Mouse (Mus musculus) bone marrow, adult 2 months (tissue): ENCODE measurements around the gene Meis2. TPM values are rescaled to one million over a fixed set of nuclear protein-coding genes. Genes with fewer than 3 reads are reported as not detected.

ENCODE experiments used
- H3K27ac ChIP-seq: fragments of 200-500 bp; 2 replicates; pipeline ENCODE4 v1.5.1; 2012; ENCODE audit warnings: low read depth, mild to moderate bottlenecking, control low read depth, inconsistent platforms, low read length; ENCODE audit not compliant: control insufficient read depth, poor library complexity, insufficient read depth
- H3K4me1 ChIP-seq: fragments of 200-500 bp; 2 replicates; pipeline ENCODE4 v1.6.1; 2011; ENCODE audit warnings: low read length; ENCODE audit not compliant: control insufficient read depth, insufficient read depth
- H3K4me3 ChIP-seq: fragments of 200-500 bp; replicated peaks from 2 replicates; pipeline ENCODE3; 2011; ENCODE audit warnings: mild to moderate bottlenecking, low read depth, low read length, control low read depth; ENCODE audit not compliant: control insufficient read depth
- CTCF ChIP-seq: fragments of 200-500 bp; IDR thresholded peaks from 2 replicates; pipeline ENCODE4 v1.5.1; 2011; ENCODE audit warnings: low read length, control low read depth; ENCODE audit not compliant: control insufficient read depth, insufficient read depth
- POLR2A ChIP-seq: fragments of 200-500 bp; IDR thresholded peaks from 2 replicates; pipeline ENCODE4 v1.6.1; 2011; ENCODE audit warnings: low read depth, mild to moderate bottlenecking, control low read depth, low read length, borderline replicate concordance; ENCODE audit not compliant: control insufficient read depth
- WGBS: fragments of 180-500 bp; shearing (Covaris S2); methylation state at CpG from one replicate; pipeline ENCODE4 v1.1.7; 2018; 5-methylcytosine and 5-hydroxymethylcytosine counted together
- polyA plus RNA-seq: library from polyadenylated mRNA; stranded (reverse); fragments of >200 nt; gene quantifications from 2 replicates; pipeline ENCODE4 v1.2.4, GENCODE M21; 2011; ENCODE audit warnings: low replicate concordance; ENCODE audit not compliant: missing spikeins, insufficient read depth, insufficient read length

Meis2 gene
- polyA plus RNA-seq, 1 experiment = 7.9 TPM

GRCm38 (mm10) chr2:116060210-116060609, 5.4 kb downstream of the Meis2 start:
- 12% methylated on average over 19 of the region's 19 CpGs for WGBS
- Histone ChIP-seq H3K27ac (no peak overlapping the region), H3K4me1 (no peaks in the 10 kb centered on the region), H3K4me3 (no peak overlapping the region)
- TF ChIP-seq POLR2A = no peak
- TF ChIP-seq CTCF = no peak

- Histone ChIP-seq H3K4me3 (no peak overlapping the region), H3K4me1 (no peaks in the 10 kb centered on the region), H3K27ac (no peak overlapping the region)
- no peak for TF ChIP-seq CTCF
- no peak for TF ChIP-seq POLR2A
- WGBS = 61% methylated on average over 1 of the region's 1 CpGs
Measured at GRCm38 (mm10) chr2:116059661-116060060, 6.0 kb downstream of the Meis2 start.

- WGBS = 59% methylated on average over 3 of the region's 3 CpGs
- no peak overlapping the region for H3K4me3 ChIP-seq
- H3K27ac ChIP-seq = no peak overlapping the region
- TF ChIP-seq POLR2A (no peak), CTCF (no peak)
- H3K4me1 ChIP-seq = no peaks in the 10 kb centered on the region
Measured at GRCm38 (mm10) chr2:116059066-116059465, 6.6 kb downstream of the Meis2 start.

- no peak for TF ChIP-seq POLR2A
- no peak for TF ChIP-seq CTCF
- WGBS = 74% methylated on average over 9 of the region's 9 CpGs
- Histone ChIP-seq H3K27ac (no peak overlapping the region), H3K4me3 (no peak overlapping the region), H3K4me1 (no peaks in the 10 kb centered on the region)
Measured at GRCm38 (mm10) chr2:116058511-116058910, 7.1 kb downstream of the Meis2 start.

GRCm38 (mm10) chr2:116056826-116057225, 8.8 kb downstream of the Meis2 start:
- H3K4me1 ChIP-seq = no peaks in the 10 kb centered on the region
- TF ChIP-seq CTCF = no peak
- TF ChIP-seq POLR2A = no peak
- no peak overlapping the region for H3K27ac ChIP-seq
- H3K4me3 ChIP-seq = no peak overlapping the region
- 77% methylated on average over 7 of the region's 7 CpGs for WGBS

GRCm38 (mm10) chr2:116055686-116056620, 9.7 kb downstream of the Meis2 start:
- TF ChIP-seq POLR2A (no peak), CTCF (no peak)
- no peak overlapping the region for H3K27ac ChIP-seq
- H3K4me1 ChIP-seq = no peaks in the 10 kb centered on the region
- 78% methylated on average over 13 of the region's 13 CpGs for WGBS
- H3K4me3 ChIP-seq = no peak overlapping the region

- no peaks in the 10 kb centered on the region for H3K4me1 ChIP-seq
- no peak overlapping the region for H3K27ac ChIP-seq
- no peak overlapping the region for H3K4me3 ChIP-seq
- WGBS = 90% methylated on average over 5 of the region's 5 CpGs
- TF ChIP-seq POLR2A (no peak), CTCF (no peak)
Measured at GRCm38 (mm10) chr2:116053931-116054330, 11.7 kb downstream of the Meis2 start.

- H3K27ac ChIP-seq = no peak overlapping the region
- TF ChIP-seq POLR2A (no peak), CTCF (no peak)
Measured at GRCm38 (mm10) chr2:116052688-116053421, 12.8 kb downstream of the Meis2 start.

More at GRCm38 (mm10) chr2:116052688-116053421, 12.8 kb downstream of the Meis2 start:
- no peak overlapping the region for H3K4me3 ChIP-seq
- no peaks in the 10 kb centered on the region for H3K4me1 ChIP-seq
